Mouse (Mus musculus) heart, adult 2 months (tissue): ENCODE measurements at regions not wholly inside any gene's neighbourhood (a gene's known extent, or its start where the extent isn't known, plus 50 kb on each side); places are given as distances from the start of the nearest gene placed in this dataset.

Experiments
- CTCF ChIP-seq: fragments of 200-600 bp; IDR thresholded peaks from 2 replicates; pipeline ENCODE4 v1.8.1; 2022; ENCODE audit warnings: antibody characterized with exemption, mild to moderate bottlenecking, moderate library complexity
- EP300 ChIP-seq: fragments of 200-500 bp; IDR thresholded peaks from 2 replicates; pipeline ENCODE4 v1.6.1; 2011; ENCODE audit warnings: low read depth, low read length, control low read depth; ENCODE audit not compliant: insufficient read depth
- POLR2A ChIP-seq: fragments of 200-500 bp; IDR thresholded peaks from 2 replicates; pipeline ENCODE4 v1.6.1; 2011; ENCODE audit warnings: mild to moderate bottlenecking, low read depth, low read length, control low read depth; ENCODE audit not compliant: insufficient read depth

DNA sequence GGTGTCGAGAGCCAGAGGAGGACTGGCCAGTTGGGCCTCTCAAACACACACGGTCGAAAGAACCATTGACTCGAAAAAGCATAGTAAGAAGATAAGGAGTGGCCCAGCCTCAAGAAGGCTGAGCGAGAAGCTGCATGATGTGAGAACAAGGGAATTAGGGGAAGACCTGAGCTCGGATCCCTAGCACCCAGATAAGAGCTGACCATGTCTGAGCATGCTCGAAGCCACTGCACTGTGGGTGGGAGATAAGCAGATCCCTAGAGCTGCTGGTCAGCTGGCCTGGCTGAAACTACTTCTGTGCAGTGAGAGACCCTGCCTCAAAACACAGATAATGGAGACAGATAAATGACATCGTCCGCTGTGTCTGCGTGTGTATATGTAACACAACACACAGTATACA lies 111.8 kb upstream of the Tmem189 start:
- no peak for TF ChIP-seq POLR2A
- no peak for TF ChIP-seq EP300
- TF ChIP-seq CTCF: no peak
